Mouse (Mus musculus) A20 (cell line): ENCODE data around the gene Bag1.

Experiments
- DNase-seq: peaks from one replicate; pipeline ENCODE4 v3.0.0-alpha.2; 2011; ENCODE audit warnings: low read depth, low spot score

Bag1 gene

DNA sequence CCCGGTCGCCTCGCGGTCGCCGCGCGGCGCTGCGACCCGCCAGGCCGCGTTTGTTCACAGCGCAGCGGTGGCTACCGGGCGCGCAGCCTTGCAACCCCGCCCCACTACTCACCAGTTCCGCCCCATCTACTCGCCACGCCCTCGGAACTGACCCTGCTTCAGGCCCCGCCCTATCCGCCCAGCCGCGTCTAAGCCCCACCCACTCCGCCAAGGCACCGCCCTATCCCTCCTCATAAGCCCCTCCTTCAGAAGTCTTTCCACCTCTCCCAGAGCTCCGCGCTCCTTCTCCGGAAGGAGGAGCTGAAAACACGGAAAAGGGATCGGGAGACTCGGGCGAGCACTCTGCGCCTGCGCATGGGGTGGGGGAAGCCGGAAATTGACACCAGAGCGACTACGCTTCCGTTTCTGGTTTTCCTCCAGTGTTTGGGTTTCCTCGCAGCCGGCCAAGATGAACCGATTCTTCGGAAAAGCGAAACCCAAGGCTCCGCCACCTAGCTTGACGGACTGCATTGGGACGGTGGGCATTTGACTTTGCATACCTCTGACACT is at the start of gene Bag1, which contains the start of gene Chmp5:
Gene Bag1, minus strand, starts transcription at position 135 of the 549 bp plus-strand sequence.
Gene Chmp5, plus strand, starts transcription at position 248 of the 549 bp plus-strand sequence.
- DNase-seq, result peak; percentile 98

DNA sequence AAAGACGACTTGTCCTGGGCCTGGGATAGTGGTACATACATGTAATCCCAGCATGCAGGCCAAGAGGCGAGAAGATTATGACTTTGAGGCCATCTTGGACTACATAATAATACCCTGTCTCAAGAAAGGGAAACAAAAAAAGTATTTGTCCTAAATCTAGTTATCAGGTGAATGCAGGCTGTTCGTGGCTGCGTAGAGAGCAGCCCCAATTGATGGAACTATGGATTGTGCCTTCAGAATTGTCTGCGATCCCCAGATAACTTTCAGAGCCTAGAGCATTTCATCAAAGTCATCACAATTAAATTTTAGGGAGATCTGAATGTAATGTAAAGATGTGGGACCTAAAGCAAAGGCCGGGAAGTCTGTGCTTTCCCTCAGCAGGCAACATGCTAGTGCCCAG is 48.2 kb upstream of the Bag1 start:
- no peak for DNase-seq

DNA sequence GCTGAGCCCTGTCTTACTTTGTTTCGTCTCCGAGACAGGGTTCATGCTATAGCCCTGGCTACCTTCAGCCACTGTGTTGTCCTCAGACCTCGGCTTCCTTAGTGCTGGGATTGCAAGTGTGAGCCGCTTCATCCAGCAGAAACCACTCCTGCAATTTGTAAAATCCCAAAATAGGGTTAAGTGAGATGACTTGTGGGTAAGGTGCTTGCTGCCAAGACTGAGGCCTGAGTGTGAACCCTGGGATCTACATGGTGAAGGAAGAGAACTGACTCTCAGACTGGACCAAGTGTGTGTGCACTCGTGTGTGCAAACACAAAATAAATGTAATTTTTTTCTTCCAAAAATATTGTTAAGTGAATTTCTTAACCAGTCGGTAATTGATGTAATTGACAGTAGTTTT is 41.5 kb upstream of the Bag1 start:
- DNase-seq, result no peak

DNA sequence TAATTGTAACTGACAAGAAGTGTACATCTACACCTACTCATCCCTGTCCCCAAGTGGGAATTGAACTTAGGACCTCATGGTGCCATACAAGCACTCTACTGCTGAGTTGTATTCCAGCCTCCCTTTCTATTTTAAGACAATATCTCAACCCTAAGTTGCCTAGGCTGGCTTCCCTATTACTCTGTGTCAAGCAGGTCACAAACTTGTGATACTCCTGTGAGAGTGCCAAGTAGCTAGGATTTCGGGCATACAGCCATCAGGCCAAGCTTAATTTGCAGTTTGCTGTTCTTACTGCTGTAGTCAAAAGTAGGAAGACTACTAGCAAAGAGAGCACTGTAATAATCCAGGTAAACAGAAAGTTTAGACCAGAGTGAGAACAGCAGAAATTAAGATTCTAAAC is 35.6 kb upstream of the Bag1 start:
- no peak for DNase-seq

- no peak for DNase-seq
Measured at GRCm38 (mm10) chr4:40982486-40982885, 34.4 kb upstream of the Bag1 start.

DNA sequence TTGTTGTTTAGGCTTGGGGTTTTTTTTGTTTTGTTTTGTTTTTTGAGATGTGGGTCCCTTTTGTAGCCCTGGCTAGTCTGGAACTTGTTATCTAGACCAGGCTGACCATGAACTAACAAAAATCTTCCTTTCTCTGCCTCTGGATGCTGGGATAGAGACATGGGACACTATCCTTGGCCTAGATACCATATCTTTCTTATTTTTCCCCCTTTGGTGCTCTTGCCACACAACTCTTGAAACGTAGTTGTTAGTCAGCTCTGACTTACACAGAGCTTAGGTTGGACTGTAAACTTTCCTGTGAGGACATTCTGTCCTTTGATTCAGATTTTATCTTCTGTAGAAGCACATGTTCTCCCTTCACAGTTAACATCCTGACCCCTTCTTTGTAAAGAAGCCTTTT is 31.3 kb upstream of the Bag1 start:
- DNase-seq, result no peak

- DNase-seq, result no peak
Measured at GRCm38 (mm10) chr4:40976651-40977050, 28.6 kb upstream of the Bag1 start.

DNA sequence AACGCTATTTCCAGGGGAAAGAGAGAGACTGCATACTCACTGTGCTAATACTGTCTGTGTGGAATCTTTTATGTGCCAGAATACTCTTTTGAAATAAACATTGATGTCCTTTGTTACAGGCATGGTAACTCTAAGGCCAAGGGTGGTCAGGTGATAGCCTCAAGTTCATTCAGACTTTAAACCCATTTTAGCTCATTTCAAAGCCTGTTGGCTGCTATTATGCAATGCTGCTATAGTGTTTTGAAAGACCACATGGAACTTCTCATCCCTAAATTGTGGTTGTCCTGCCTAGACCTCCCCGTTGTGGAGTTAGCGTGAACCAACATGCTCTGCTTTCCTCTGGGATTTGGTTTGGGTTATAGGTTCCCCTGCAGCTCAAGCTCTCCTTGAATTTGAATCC is 27.6 kb upstream of the Bag1 start:
- DNase-seq, result no peak

DNA sequence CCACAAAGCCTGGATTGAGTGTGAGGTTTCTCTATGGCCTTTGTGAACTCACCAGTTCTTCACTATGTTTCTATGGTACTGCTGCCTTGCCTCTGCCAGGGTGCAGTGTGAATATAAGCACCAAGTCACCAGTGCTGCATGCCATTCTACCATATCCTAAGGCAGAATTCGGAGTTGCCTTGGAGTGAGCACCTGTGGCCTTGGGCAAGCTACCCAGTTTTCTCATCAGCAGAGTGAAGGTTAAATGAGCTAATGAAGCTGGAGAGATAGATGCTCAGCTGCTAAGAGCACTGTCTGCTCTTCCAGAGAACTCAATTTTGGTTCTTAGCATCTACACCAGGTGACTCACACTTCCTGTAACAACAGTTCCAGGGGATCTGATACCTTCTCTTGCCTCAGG is 25.9 kb upstream of the Bag1 start:
- DNase-seq, result no peak

DNA sequence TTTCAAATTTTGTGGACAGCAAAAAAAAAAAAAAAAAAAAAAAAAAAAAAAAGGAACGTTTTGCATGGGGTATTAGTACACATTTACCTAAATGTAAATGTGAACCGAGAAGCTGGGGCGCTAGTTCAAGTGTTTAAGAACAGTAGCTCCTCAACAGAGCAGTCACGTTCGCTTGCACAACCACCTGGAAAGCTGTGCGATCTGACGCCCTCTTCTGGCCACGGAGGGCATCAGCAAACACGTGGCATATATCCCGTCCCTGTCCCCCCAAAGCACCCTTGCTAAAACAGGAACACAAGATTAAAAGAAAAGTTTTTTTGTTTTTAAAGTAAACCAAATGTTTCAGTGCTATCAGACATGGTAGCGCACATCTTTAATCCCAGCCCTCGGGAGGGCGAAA is 23.6 kb upstream of the Bag1 start:
- DNase-seq, result peak; percentile 89

DNA sequence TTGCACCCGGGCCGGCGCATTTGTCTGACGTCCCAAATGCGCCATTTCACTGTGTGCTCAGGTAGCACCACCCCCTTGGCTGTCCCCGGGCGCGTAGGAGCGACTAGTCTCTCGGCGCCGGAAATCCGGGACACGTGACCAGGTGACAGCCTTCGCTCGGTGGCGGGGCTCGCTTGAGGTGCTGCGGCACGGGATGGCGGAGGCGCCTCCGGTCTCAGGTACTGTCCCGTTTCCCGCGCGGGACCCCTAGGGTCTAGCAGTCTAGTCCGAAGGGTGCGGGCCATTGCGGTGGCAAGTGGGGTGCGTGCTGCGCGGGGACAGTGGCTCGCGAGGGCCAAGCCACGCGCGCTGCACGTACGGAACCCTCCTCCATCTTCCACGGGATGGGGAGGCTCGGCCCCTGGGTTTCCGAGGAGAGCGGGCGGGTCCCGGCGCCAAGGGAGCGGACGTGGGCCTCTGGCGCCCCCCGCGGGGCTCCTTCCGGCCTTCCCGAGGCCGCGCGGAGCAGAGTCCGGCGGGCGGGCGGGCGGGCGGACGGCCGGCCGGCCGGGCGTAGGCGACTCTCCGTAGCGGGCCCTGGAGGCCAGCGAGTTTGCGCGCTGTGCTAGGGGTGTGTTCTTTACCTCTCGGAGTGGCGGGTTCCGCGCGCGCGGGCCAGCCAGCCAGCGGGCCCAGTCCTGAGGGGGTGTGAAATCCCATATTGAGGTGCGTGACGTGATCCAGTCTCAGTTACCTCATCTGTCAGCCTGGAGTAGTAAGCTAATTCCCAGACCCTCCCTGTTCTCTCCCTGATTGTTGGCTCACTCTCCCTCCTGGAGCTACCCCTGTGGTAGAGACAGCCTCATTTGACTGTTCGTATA is 23.0 kb upstream of the Bag1 start, which contains the start of gene Nfx1:
Gene Nfx1, plus strand, starts transcription at position 65 of the 860 bp plus-strand sequence.
- DNase-seq, result peak; percentile 97

DNA sequence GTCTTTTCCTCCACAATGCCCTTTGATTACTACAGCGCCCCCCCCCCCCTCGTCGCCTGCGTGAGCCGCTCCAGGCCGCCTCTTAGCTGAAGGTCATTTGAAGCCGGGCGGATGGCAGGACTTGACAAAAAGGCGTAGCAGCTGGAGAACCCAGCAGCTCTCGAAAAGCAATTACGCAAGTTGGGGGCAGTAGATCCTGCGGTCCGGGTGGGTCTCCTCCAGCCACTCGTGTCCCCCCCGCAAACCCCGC is 22.4 kb upstream of the Bag1 start:
- DNase-seq, result no peak

GRCm38 (mm10) chr4:40969781-40970591 is 21.9 kb upstream of the Bag1 start:
- DNase-seq, result peak; percentile 71

- no peak for DNase-seq
Measured at GRCm38 (mm10) chr4:40969161-40969560, 21.1 kb upstream of the Bag1 start.

DNA sequence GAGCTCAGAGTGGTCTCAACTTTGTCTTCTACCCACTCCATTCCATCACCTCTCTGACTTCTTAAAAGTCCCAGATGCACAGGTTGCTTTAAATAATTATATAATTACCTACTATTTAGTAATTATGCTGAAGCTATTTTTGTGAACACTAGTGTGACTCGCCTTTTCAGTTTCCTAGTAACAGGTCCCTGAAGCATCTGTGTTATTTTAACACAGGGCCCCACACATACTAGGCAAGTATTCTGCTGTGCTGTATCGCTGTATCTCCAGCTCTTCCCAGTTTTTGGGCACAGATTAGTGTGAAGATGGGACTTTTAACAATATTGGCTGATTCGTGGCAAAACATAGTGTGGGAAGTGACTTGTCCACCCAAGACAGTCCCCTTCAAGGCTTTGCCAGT is 15.4 kb upstream of the Bag1 start:
- DNase-seq, result no peak

- no peak for DNase-seq
Measured at GRCm38 (mm10) chr4:40955942-40956341, 7.8 kb upstream of the Bag1 start.

DNA sequence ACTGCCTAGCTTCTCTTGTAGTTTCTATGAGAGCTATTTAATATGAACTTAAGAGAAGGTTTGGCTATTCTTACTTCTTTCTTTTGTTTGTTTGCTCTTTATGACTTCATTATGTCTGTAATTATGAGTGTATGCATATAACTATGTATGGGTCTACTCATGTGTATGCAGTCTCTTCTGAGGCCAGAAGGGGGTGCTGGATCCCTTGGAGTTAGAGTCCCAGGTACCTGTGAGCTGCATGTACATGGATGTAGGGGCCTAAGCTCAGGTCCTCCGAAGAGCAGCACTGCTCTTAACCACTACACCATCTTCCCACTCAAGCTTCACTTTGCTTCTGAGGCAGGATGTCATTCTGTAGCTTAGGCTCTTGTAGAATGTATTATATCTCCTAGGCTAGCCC is 5.4 kb upstream of the Bag1 start:
- peak; percentile 67 for DNase-seq

DNA sequence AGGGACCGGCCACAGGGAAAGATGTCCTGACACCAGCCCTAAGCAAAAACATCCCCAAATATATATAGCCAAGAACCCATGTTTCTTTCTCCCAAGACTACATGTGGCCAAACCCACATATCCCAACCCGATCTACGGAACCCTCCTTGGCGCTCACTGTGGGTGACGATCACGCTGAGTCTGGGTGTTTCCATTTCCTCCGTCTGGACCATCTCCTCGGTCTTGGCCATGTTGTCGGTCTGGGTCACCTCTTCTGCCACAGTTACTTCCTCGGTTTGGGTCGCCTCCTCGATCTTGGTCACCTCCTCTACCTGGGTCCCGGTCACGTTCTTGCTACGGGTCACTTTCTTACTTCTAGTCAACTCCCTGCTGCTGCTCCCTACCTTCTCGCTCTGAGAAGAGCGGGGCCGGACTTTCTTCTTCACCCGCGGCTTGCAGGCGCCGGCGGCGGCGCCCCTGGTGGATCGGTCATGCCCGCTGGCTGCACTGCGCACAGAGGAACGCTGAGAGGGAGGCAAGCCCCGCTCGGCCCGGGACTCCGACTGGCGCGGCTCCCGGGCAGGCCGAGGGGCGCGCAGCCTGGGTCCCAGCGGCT is 432 bp downstream of the Bag1 start:
- peak; percentile 83 for DNase-seq

GRCm38 (mm10) chr4:40946516-40947121 is 1.5 kb downstream of the Bag1 start:
- no peak for DNase-seq

GRCm38 (mm10) chr4:40943651-40944050 is 4.4 kb downstream of the Bag1 start:
- DNase-seq, result no peak

GRCm38 (mm10) chr4:40938793-40939192 is 9.3 kb downstream of the Bag1 start:
- DNase-seq, result no peak
